Comparison of ENCODE assay signal across 10 mouse cellular contexts in genomic region chr4:62480709-62481605, GRCm38 (mm10). TPM values are rescaled to one million over a fixed set of nuclear protein-coding genes. Genes with fewer than 3 reads are reported as not detected.
DNase-seq lines count a peak whose midpoint lies in the region; ATAC-seq and TF ChIP-seq lines count a peak whose summit lies in the region.
"Had no signal": no experiment of that assay in that cellular context is flagged by ENCODE, and none has a peak within 500 bp of the region (broad histone marks: within the 10 kb centered on the region; RNA-seq: fewer than 3 reads in every experiment).

No protein-coding gene starts in this region.

- 53% methylated on average over 10 of the region's 10 CpGs for WGBS in forebrain, embryonic 11.5 days
- 53% methylated on average over 10 of the region's 10 CpGs for WGBS in forebrain, embryonic 10.5 days
- WGBS in embryonic facial prominence, embryonic 15.5 days: 32% methylated on average over 10 of the region's 10 CpGs
- WGBS in limb, embryonic 12.5 days: 53% methylated on average over 10 of the region's 10 CpGs
- WGBS in thymus, adult 2 months: 25% methylated on average over 10 of the region's 10 CpGs

- no peak overlapping the region for H3K4me3 ChIP-seq in forebrain, embryonic 11.5 days (ENCODE audit: low read depth, low read length)
- no peak overlapping the region; the same call in 1 of the 2 replicates for H3K4me3 ChIP-seq in forebrain, embryonic 10.5 days
- peak overlapping the region; percentile 46 for H3K4me3 ChIP-seq in embryonic facial prominence, embryonic 15.5 days (replicated peaks)
- no peak overlapping the region for H3K4me3 ChIP-seq in limb, embryonic 12.5 days (replicated peaks)
- no peak overlapping the region for H3K4me3 ChIP-seq in thymus, adult 2 months (ENCODE audit: control insufficient read depth, insufficient read depth, low read length)

- ATAC-seq in forebrain, embryonic 11.5 days (replicated peaks; ENCODE audit: low FRiP score): 0 out of 2 replicates have a peak, but pooled peaks have one; percentile 21
- no peak for ATAC-seq in embryonic facial prominence, embryonic 15.5 days (ENCODE audit: insufficient number of reproducible peaks, low FRiP score, low TSS enrichment, low read depth)
- no peak for ATAC-seq in limb, embryonic 12.5 days (ENCODE audit: insufficient number of reproducible peaks, insufficient read depth, low FRiP score, low TSS enrichment, low read depth)

- TF ChIP-seq POLR2A in thymus, adult 2 months (IDR thresholded peaks at IDR 0.05; ENCODE audit: control insufficient read depth, extremely low read depth, insufficient read depth, low read length, poor library complexity): no peak

- H3K9ac ChIP-seq in forebrain, embryonic 11.5 days (ENCODE audit: low read length): no peak overlapping the region
- H3K9ac ChIP-seq in embryonic facial prominence, embryonic 15.5 days: no peak overlapping the region
- no peak overlapping the region for H3K9ac ChIP-seq in limb, embryonic 12.5 days (replicated peaks)
- H3K9ac ChIP-seq: midbrain, embryonic 12.5 days had no signal

- H3K9me3 ChIP-seq in forebrain, embryonic 11.5 days (ENCODE audit: control insufficient read depth, low read length): no peaks in the 10 kb centered on the region
- no peaks in the 10 kb centered on the region for H3K9me3 ChIP-seq in forebrain, embryonic 10.5 days
- no peaks in the 10 kb centered on the region for H3K9me3 ChIP-seq in embryonic facial prominence, embryonic 15.5 days (replicated peaks)
- H3K9me3 ChIP-seq in limb, embryonic 12.5 days: no peaks in the 10 kb centered on the region
- H3K9me3 ChIP-seq: midbrain, embryonic 12.5 days had no signal

- no peaks in the 10 kb centered on the region for H3K36me3 ChIP-seq in forebrain, embryonic 11.5 days (ENCODE audit: control insufficient read depth, insufficient read depth, low read length)
- H3K36me3 ChIP-seq in forebrain, embryonic 10.5 days (replicated peaks): no peaks in the 10 kb centered on the region
- no peaks in the 10 kb centered on the region for H3K36me3 ChIP-seq in embryonic facial prominence, embryonic 15.5 days
- H3K36me3 ChIP-seq in limb, embryonic 12.5 days: no peaks in the 10 kb centered on the region
- no peaks in the 10 kb centered on the region for H3K36me3 ChIP-seq in thymus, adult 2 months (ENCODE audit: control insufficient read depth, insufficient read depth, low read length)
- H3K36me3 ChIP-seq: midbrain, embryonic 12.5 days had no signal

- no peak for DNase-seq in forebrain, embryonic 11.5 days (ENCODE audit: low spot score)
- no peak for DNase-seq in forebrain, embryonic 10.5 days (ENCODE audit: extremely low spot score, low spot score)
- DNase-seq in A20 (ENCODE audit: low read depth, low spot score): peak; percentile 65
- DNase-seq in left cerebral cortex, adult 18-20 months (ENCODE audit: low spot score in 2 of 2): no peak
- DNase-seq in testis, postnatal 10 days (ENCODE audit: low spot score): no peak
- no peak for DNase-seq in thymus, adult 2 months

- H3K4me2 ChIP-seq in forebrain, embryonic 11.5 days (ENCODE audit: low read depth, low read length, severe bottlenecking): no peak overlapping the region
- peak overlapping the region; percentile 21; the same call in 1 of the 2 replicates for H3K4me2 ChIP-seq in embryonic facial prominence, embryonic 15.5 days (replicated peaks)
- H3K4me2 ChIP-seq in limb, embryonic 12.5 days: peak overlapping the region; percentile 83; the same call in 1 of the 2 replicates

- H3K4me1 ChIP-seq in forebrain, embryonic 11.5 days (replicated peaks; ENCODE audit: control insufficient read depth, insufficient read depth, low read length): no peaks in the 10 kb centered on the region; the same call in 1 of the 2 replicates
- peaks cover 14% of the 10 kb centered on the region for H3K4me1 ChIP-seq in forebrain, embryonic 10.5 days
- peaks cover 11% of the 10 kb centered on the region; the same call in 1 of the 2 replicates for H3K4me1 ChIP-seq in embryonic facial prominence, embryonic 15.5 days
- H3K4me1 ChIP-seq in limb, embryonic 12.5 days (replicated peaks): peaks cover 12% of the 10 kb centered on the region
- peaks cover 27% of the 10 kb centered on the region for H3K4me1 ChIP-seq in thymus, adult 2 months (replicated peaks; ENCODE audit: control insufficient read depth, insufficient read depth, low read length)

- TF ChIP-seq CTCF in thymus, adult 2 months (IDR thresholded peaks at IDR 0.05; ENCODE audit: borderline replicate concordance, control insufficient read depth, extremely low read depth, insufficient read depth, low read length, poor library complexity): no peak

- H3K27me3 ChIP-seq in forebrain, embryonic 11.5 days (ENCODE audit: control insufficient read depth, insufficient read depth, low read length): peaks cover 20% of the 10 kb centered on the region
- peaks cover 59% of the 10 kb centered on the region for H3K27me3 ChIP-seq in forebrain, embryonic 10.5 days (ENCODE audit: poor library complexity, severe bottlenecking)
- H3K27me3 ChIP-seq in embryonic facial prominence, embryonic 15.5 days: no peaks in the 10 kb centered on the region
- H3K27me3 ChIP-seq in limb, embryonic 12.5 days: peaks cover 42% of the 10 kb centered on the region
- no peaks in the 10 kb centered on the region for H3K27me3 ChIP-seq in thymus, adult 2 months (ENCODE audit: control insufficient read depth, insufficient read depth, low read length)

- H3K27ac ChIP-seq in forebrain, embryonic 11.5 days (ENCODE audit: low read depth, low read length): no peak overlapping the region
- no peak overlapping the region for H3K27ac ChIP-seq in forebrain, embryonic 10.5 days
- H3K27ac ChIP-seq in embryonic facial prominence, embryonic 15.5 days (replicated peaks): no peak overlapping the region
- H3K27ac ChIP-seq in limb, embryonic 12.5 days: no peak overlapping the region
- H3K27ac ChIP-seq in thymus, adult 2 months (ENCODE audit: control insufficient read depth, insufficient read depth, low read length): no peak overlapping the region
- H3K27ac ChIP-seq: midbrain, embryonic 12.5 days had no signal

RNA-seq across cellular contexts. Expression of gene Bspry, which starts 1.1 kb away (rescaled TPM):
- polyA plus RNA-seq in forebrain, embryonic 11.5 days (2014; fragmentation: Nextera tagmentation; extraction: Ambion mirVana): 0.96 and 0.98 TPM in 2 replicates
- 1.1 and 1.4 TPM in 2 replicates for polyA plus RNA-seq in forebrain, embryonic 10.5 days (2016; fragmentation: Nextera tagmentation; extraction: Ambion mirVana)
- 14.5 and 16.3 TPM in 2 replicates for polyA plus RNA-seq in embryonic facial prominence, embryonic 15.5 days (2015; fragmentation: Nextera tagmentation; extraction: Ambion mirVana)
- polyA plus RNA-seq in limb, embryonic 12.5 days (2016; fragmentation: Nextera tagmentation; extraction: Ambion mirVana): 1.1 and 1.5 TPM in 2 replicates
- under 1 TPM; 0.28 to 0.40 TPM for total RNA-seq in left cerebral cortex, adult 18-20 months (2021)
- 19.7 and 19.8 TPM in 2 replicates for polyA plus RNA-seq in thymus, adult 2 months (2012; rRNA removed)
- polyA plus RNA-seq: erythroblast, embryonic 14.5 days had no signal

RNA-seq across cellular contexts. Expression of gene Wdr31, which starts 10.3 kb away (rescaled TPM):
- polyA plus RNA-seq in forebrain, embryonic 11.5 days (2014; fragmentation: Nextera tagmentation; extraction: Ambion mirVana): 11.5 and 14.3 TPM in 2 replicates
- polyA plus RNA-seq in forebrain, embryonic 10.5 days (2016; fragmentation: Nextera tagmentation; extraction: Ambion mirVana): 14.6 and 17.4 TPM in 2 replicates
- polyA plus RNA-seq in embryonic facial prominence, embryonic 15.5 days (2015; fragmentation: Nextera tagmentation; extraction: Ambion mirVana): 7.3 and 11.2 TPM in 2 replicates
- 9.6 and 11.1 TPM in 2 replicates for polyA plus RNA-seq in limb, embryonic 12.5 days (2016; fragmentation: Nextera tagmentation; extraction: Ambion mirVana)
- total RNA-seq in left cerebral cortex, adult 18-20 months (2021): 1 to 10 TPM; 8.5 to 8.7 TPM
- 1.6 and 1.9 TPM in 2 replicates for polyA plus RNA-seq in thymus, adult 2 months (2012; rRNA removed)
- polyA plus RNA-seq: erythroblast, embryonic 14.5 days had no signal

RNA-seq across cellular contexts. Expression of gene Hdhd3, which starts 22.3 kb away (rescaled TPM):
- 9.1 and 10.1 TPM in 2 replicates for polyA plus RNA-seq in forebrain, embryonic 11.5 days (2014; fragmentation: Nextera tagmentation; extraction: Ambion mirVana)
- polyA plus RNA-seq in forebrain, embryonic 10.5 days (2016; fragmentation: Nextera tagmentation; extraction: Ambion mirVana): 10.3 and 11.2 TPM in 2 replicates
- 12.2 and 15.7 TPM in 2 replicates for polyA plus RNA-seq in embryonic facial prominence, embryonic 15.5 days (2015; fragmentation: Nextera tagmentation; extraction: Ambion mirVana)
- 13.2 and 13.4 TPM in 2 replicates for polyA plus RNA-seq in limb, embryonic 12.5 days (2016; fragmentation: Nextera tagmentation; extraction: Ambion mirVana)
- 1 to 10 TPM; 8.9 to 9.0 TPM for total RNA-seq in left cerebral cortex, adult 18-20 months (2021)
- 4.5 and 7.0 TPM in 2 replicates for polyA plus RNA-seq in thymus, adult 2 months (2012; rRNA removed)

RNA-seq across cellular contexts. Expression of gene Alad, which starts 38.8 kb away (rescaled TPM):
- 89.3 and 98.2 TPM in 2 replicates for polyA plus RNA-seq in forebrain, embryonic 11.5 days (2014; fragmentation: Nextera tagmentation; extraction: Ambion mirVana)
- polyA plus RNA-seq in forebrain, embryonic 10.5 days (2016; fragmentation: Nextera tagmentation; extraction: Ambion mirVana): 125 and 127 TPM in 2 replicates
- polyA plus RNA-seq in embryonic facial prominence, embryonic 15.5 days (2015; fragmentation: Nextera tagmentation; extraction: Ambion mirVana): 69.3 and 73.7 TPM in 2 replicates
- 75.9 and 80.4 TPM in 2 replicates for polyA plus RNA-seq in limb, embryonic 12.5 days (2016; fragmentation: Nextera tagmentation; extraction: Ambion mirVana)
- 10 to 100 TPM; 36.4 to 41.0 TPM for total RNA-seq in left cerebral cortex, adult 18-20 months (2021)
- 56.2 and 75.9 TPM in 2 replicates for polyA plus RNA-seq in thymus, adult 2 months (2012; rRNA removed)

RNA-seq across cellular contexts. Expression of gene Pole3, which starts 43.9 kb away (rescaled TPM):
- 132 and 135 TPM in 2 replicates for polyA plus RNA-seq in forebrain, embryonic 11.5 days (2014; fragmentation: Nextera tagmentation; extraction: Ambion mirVana)
- polyA plus RNA-seq in forebrain, embryonic 10.5 days (2016; fragmentation: Nextera tagmentation; extraction: Ambion mirVana): 145 and 147 TPM in 2 replicates
- 87.6 and 89.4 TPM in 2 replicates for polyA plus RNA-seq in embryonic facial prominence, embryonic 15.5 days (2015; fragmentation: Nextera tagmentation; extraction: Ambion mirVana)
- 95.3 and 96.9 TPM in 2 replicates for polyA plus RNA-seq in limb, embryonic 12.5 days (2016; fragmentation: Nextera tagmentation; extraction: Ambion mirVana)
- 10 to 100 TPM; 23.4 to 23.9 TPM for total RNA-seq in left cerebral cortex, adult 18-20 months (2021)
- polyA plus RNA-seq in thymus, adult 2 months (2012; rRNA removed): 18.0 and 20.9 TPM in 2 replicates
